Mouse (Mus musculus) C2C12 (cell line): ENCODE results near the gene Lrrc4c.

Experiments used
- CEBPB ChIP-seq: IDR thresholded peaks from one replicate; pipeline ENCODE4 v1.6.1; 2011; ENCODE audit warnings: low read depth, mild to moderate bottlenecking, control low read depth, moderate library complexity
- CTCF ChIP-seq: IDR thresholded peaks from one replicate; pipeline ENCODE4 v1.5.1; 2011; ENCODE audit not compliant: control insufficient read depth, insufficient read depth, insufficient read length
- MYOD1 ChIP-seq: IDR thresholded peaks from one replicate; pipeline ENCODE4 v1.6.1; 2011; ENCODE audit warnings: low read depth; ENCODE audit not compliant: control insufficient read depth, insufficient read length
- MYOG ChIP-seq: IDR thresholded peaks from one replicate; pipeline ENCODE4 v1.6.1; 2011; ENCODE audit not compliant: control insufficient read depth, insufficient read length; ENCODE audit errors: extremely low read depth
- USF1 ChIP-seq: IDR thresholded peaks from one replicate; pipeline ENCODE4 v1.6.1; 2011; ENCODE audit warnings: low read depth, mild to moderate bottlenecking, control low read depth, moderate library complexity

- TF ChIP-seq MYOG (no peak), CTCF (no peak), MYOD1 (no peak), CEBPB (no peak), USF1 (no peak)
These were observed 879.1 kb downstream of the Lrrc4c start for GRCm38 (mm10) chr2:97196968-97197606.
